Mouse (Mus musculus) heart, embryonic 14.5 days (tissue): ENCODE results near the gene Zfp524. TPM values are rescaled to one million over a fixed set of nuclear protein-coding genes. Genes with fewer than 3 reads are reported as not detected.
"Not testable (repeated sequence)": the region's sequence is repeated elsewhere in the genome, so short reads cannot be mapped to it uniquely, and the experiment has no call there.

Source experiments
- ATAC-seq: fragments of 200-750 bp; cut with Nextera tagmentation; 2 replicates; pipeline ENCODE4 v1.8.0; 2017; ENCODE audit warnings: low read depth, moderate TSS enrichment; ENCODE audit not compliant: insufficient number of reproducible peaks, insufficient read depth, low FRiP score
- H3K27ac ChIP-seq, 2 experiments: fragments of 200-500 bp in 1 of 2; fragments of 300-500 bp in 1 of 2; sonication (generic) in 1 of 2; replicated peaks in 1 of 2; 2 replicates each; pipeline ENCODE4 v1.5.1; 2012 to 2014; ENCODE audit warnings: low read depth in 2 of 2, low read length in 2 of 2, control low read depth in 1 of 2, mild to moderate bottlenecking in 1 of 2, mixed read lengths in 1 of 2; ENCODE audit not compliant: control insufficient read depth in 1 of 2, insufficient read depth in 1 of 2
- H3K27me3 ChIP-seq: fragments of 300-500 bp; sonication (generic); 2 replicates; pipeline ENCODE4 v1.6.1; 2014; ENCODE audit warnings: mild to moderate bottlenecking, low read length, control low read depth; ENCODE audit not compliant: control insufficient read depth, insufficient read depth
- H3K36me3 ChIP-seq: fragments of 300-500 bp; sonication (generic); 2 replicates; pipeline ENCODE4 v1.6.1; 2014; ENCODE audit warnings: mild to moderate bottlenecking, control low read depth, low read length, mixed read lengths; ENCODE audit not compliant: control insufficient read depth, insufficient read depth
- H3K4me1 ChIP-seq, 2 experiments: fragments of 200-500 bp in 1 of 2; fragments of 300-500 bp in 1 of 2; sonication (generic) in 1 of 2; 2 replicates each; pipeline ENCODE4 v1.6.1; 2012 to 2014; ENCODE audit warnings: low read length in 2 of 2, control low read depth in 1 of 2, mixed read lengths in 1 of 2; ENCODE audit not compliant: control insufficient read depth in 2 of 2, insufficient read depth in 2 of 2
- H3K4me2 ChIP-seq: fragments of 300-500 bp; sonication (generic); 2 replicates; pipeline ENCODE4 v1.6.1; 2014; ENCODE audit warnings: mild to moderate bottlenecking, low read length
- H3K4me3 ChIP-seq, 2 experiments: fragments of 200-500 bp in 1 of 2; fragments of 300-500 bp in 1 of 2; sonication (generic) in 1 of 2; 2 replicates each; pipeline ENCODE4 v1.5.1; 2012 to 2014; ENCODE audit warnings: low read length in 2 of 2, mild to moderate bottlenecking in 2 of 2, control low read depth in 1 of 2, low read depth in 1 of 2, moderate library complexity in 1 of 2; ENCODE audit not compliant: control insufficient read depth in 1 of 2, insufficient read depth in 1 of 2
- H3K9ac ChIP-seq: fragments of 300-500 bp; sonication (generic); 2 replicates; pipeline ENCODE4 v1.6.1; 2014; ENCODE audit warnings: mild to moderate bottlenecking, low read length
- H3K9me3 ChIP-seq: fragments of 300-500 bp; sonication (generic); 2 replicates; pipeline ENCODE4 v1.6.1; 2016; ENCODE audit warnings: low read length, control low read depth; ENCODE audit not compliant: control insufficient read depth
- WGBS: fragments of 180-500 bp; shearing (Covaris S2); extraction: QIAGEN DNeasy Blood & Tissue Kit; methylation state at CpG from one replicate; pipeline ENCODE4 v1.1.7; 2014; 5-methylcytosine and 5-hydroxymethylcytosine counted together
- polyA plus RNA-seq: library from polyadenylated mRNA; unstranded; fragments of >200 nt; fragmentation: Nextera tagmentation; extraction: Ambion mirVana; gene quantifications from 2 replicates; pipeline ENCODE4 v1.2.1, GENCODE M21; 2014

Zfp524 gene
- polyA plus RNA-seq, 1 experiment from 2014 or later = 12.6 TPM

GRCm38 (mm10) chr7:5017352-5017751 lies 3.1 kb downstream of the Zfp524 start:
- Histone ChIP-seq H3K4me2 (no peak overlapping the region), H3K9me3 (no peaks in the 10 kb centered on the region), H3K9ac (no peak overlapping the region), H3K27ac (no peak overlapping the region), H3K4me1 (peaks cover 4 to 20% of the 10 kb centered on the region in 2 experiments), H3K27me3 (no peaks in the 10 kb centered on the region), H3K4me3 (no peak overlapping the region), H3K36me3 (peaks cover 23% of the 10 kb centered on the region)
- 88% methylated on average over 13 of the region's 16 CpGs for WGBS
- no peak for ATAC-seq

- peaks cover 4 to 20% of the 10 kb centered on the region in 2 experiments for H3K4me1 ChIP-seq
- no peaks in the 10 kb centered on the region for H3K9me3 ChIP-seq
- H3K4me3 ChIP-seq = no peak overlapping the region
- H3K9ac ChIP-seq = no peak overlapping the region
- no peak overlapping the region for H3K4me2 ChIP-seq
- H3K36me3 ChIP-seq = peaks cover 23% of the 10 kb centered on the region
- H3K27me3 ChIP-seq = no peaks in the 10 kb centered on the region
- WGBS = 95% methylated on average over 21 of the region's 21 CpGs
- H3K27ac ChIP-seq = no peak overlapping the region
- ATAC-seq = no peak
Measured at GRCm38 (mm10) chr7:5017931-5018330, 3.7 kb downstream of the Zfp524 start.

GRCm38 (mm10) chr7:5019576-5019975 lies 5.4 kb downstream of the Zfp524 start:
- H3K27ac ChIP-seq = peak overlapping the region; percentile 97 to 99
- WGBS = 32% methylated on average over 8 of the region's 8 CpGs
- peak overlapping the region; percentile 80 for H3K4me2 ChIP-seq
- not testable (repeated sequence) for ATAC-seq, H3K27me3 ChIP-seq, H3K9me3 ChIP-seq
- H3K4me3 ChIP-seq = peak overlapping the region; percentile 79 to 86
- H3K4me1 ChIP-seq = peaks cover 4 to 14% of the 10 kb centered on the region in 2 experiments
- H3K9ac ChIP-seq = peak overlapping the region; percentile 97
- peaks cover 36% of the 10 kb centered on the region for H3K36me3 ChIP-seq

DNA sequence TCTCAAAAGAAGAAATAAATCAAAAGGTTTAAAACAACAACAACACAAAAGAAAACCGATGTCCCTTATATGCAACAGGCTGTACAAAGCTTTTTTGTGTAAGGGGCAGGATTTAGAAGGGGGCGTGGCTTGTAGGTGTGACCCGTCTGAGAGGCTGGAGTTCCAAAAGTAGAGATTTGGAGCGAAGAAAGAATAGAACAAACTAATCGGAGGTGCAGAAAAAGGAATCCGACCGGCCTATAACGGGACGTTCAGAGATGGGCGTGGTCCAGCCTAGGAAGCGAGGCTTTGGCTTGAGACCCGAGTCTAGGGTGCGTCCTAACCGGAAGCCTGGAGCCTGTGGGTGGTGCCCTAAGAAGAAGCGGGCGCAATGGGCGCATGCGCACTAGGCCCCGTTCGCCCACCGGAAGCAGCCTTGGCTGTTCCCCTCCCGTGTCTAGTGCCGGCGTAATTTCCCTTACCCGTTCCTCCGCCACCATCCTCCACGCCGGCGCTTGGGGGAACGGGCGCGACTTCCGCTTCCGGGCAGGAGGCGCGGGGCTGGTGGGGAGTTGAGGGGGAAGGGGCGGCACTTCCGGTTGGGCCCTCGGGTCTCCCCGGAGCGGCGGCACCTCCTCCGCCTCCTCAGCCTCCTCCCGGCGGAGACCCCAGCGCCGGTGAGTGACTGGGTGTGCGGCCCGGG lies 5.9 kb downstream of the Zfp524 start, which contains the start of the genes Zfp865 and Ccdc106:
Gene Zfp865, plus strand, starts transcription at position 377 of the 682 bp plus-strand sequence.
Gene Ccdc106, plus strand, starts transcription at position 554 of the 682 bp plus-strand sequence.
- Histone ChIP-seq H3K4me2 (peak within 1 kb of the TSS; percentile 80), H3K27me3 (no peaks in the 10 kb centered on the region), H3K9me3 (no peaks in the 10 kb centered on the region), H3K27ac (peak within 1 kb of the TSS; percentile 97 to 99), H3K36me3 (peaks cover 42% of the 10 kb centered on the region), H3K4me3 (peak within 1 kb of the TSS; percentile 79 to 86), H3K9ac (peak within 1 kb of the TSS; percentile 97), H3K4me1 (peaks cover 4 to 14% of the 10 kb centered on the region in 2 experiments)
- ATAC-seq = peak; percentile 86
- WGBS = 2% methylated on average over 45 of the region's 49 CpGs

GRCm38 (mm10) chr7:5020685-5021084 lies 6.5 kb downstream of the Zfp524 start:
- Histone ChIP-seq H3K36me3 (peaks cover 46% of the 10 kb centered on the region), H3K9me3 (no peaks in the 10 kb centered on the region), H3K27me3 (no peaks in the 10 kb centered on the region), H3K4me1 (peaks cover 4 to 14% of the 10 kb centered on the region in 2 experiments), H3K27ac (peak overlapping the region; percentile 76 to 97), H3K9ac (peak overlapping the region; percentile 97), H3K4me3 (peak overlapping the region; percentile 79 to 86), H3K4me2 (peak overlapping the region; percentile 80)
- no peak for ATAC-seq
- 0% methylated on average over 14 of the region's 15 CpGs for WGBS

GRCm38 (mm10) chr7:5021197-5021596 lies 7.0 kb downstream of the Zfp524 start:
- 51% methylated on average over 5 of the region's 5 CpGs for WGBS
- H3K27ac ChIP-seq = peak overlapping the region; percentile 76 to 97; a peak in 3 of 4 replicates
- H3K4me3 ChIP-seq = peak overlapping the region; percentile 79 to 86
- peaks cover 51% of the 10 kb centered on the region for H3K36me3 ChIP-seq
- peak overlapping the region; percentile 97 for H3K9ac ChIP-seq
- ATAC-seq = no peak
- H3K9me3 ChIP-seq = no peaks in the 10 kb centered on the region
- H3K4me2 ChIP-seq = peak overlapping the region; percentile 80
- no peaks in the 10 kb centered on the region for H3K27me3 ChIP-seq
- peaks cover 4 to 10% of the 10 kb centered on the region in 2 experiments for H3K4me1 ChIP-seq

DNA sequence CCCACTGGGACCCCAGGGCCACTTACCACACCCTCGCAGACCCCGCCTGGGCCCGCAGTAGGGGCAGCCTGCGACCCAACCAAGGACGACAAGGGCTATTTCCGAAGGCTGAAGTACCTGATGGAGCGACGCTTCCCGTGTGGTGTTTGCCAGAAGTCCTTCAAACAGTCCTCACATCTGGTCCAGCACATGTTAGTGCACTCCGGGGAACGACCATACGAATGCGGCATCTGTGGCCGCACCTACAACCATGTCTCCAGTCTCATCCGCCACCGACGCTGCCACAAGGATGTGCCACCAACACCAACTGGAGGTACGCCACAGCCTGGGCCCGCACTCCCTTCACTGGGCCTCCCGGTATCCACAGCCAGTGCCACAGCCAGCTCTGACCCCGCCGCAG lies 15.3 kb downstream of the Zfp524 start:
- Histone ChIP-seq H3K27ac (no peak overlapping the region), H3K9me3 (peaks cover 35% of the 10 kb centered on the region), H3K4me2 (no peak overlapping the region), H3K4me1 (no peaks in the 10 kb centered on the region), H3K4me3 (no peak overlapping the region), H3K27me3 (no peaks in the 10 kb centered on the region), H3K9ac (no peak overlapping the region), H3K36me3 (peaks cover 94% of the 10 kb centered on the region)
- ATAC-seq = no peak
- 90% methylated on average over 22 of the region's 22 CpGs for WGBS
